Mouse (Mus musculus) embryonic facial prominence, embryonic 13.5 days (tissue): ENCODE results near the gene Fbxo31. TPM values are rescaled to one million over a fixed set of nuclear protein-coding genes. Genes with fewer than 3 reads are reported as not detected.

Experiments
- ATAC-seq: fragments of 200-750 bp; cut with Nextera tagmentation; 2 replicates; pipeline ENCODE4 v1.8.0; 2017; ENCODE audit warnings: low read depth; ENCODE audit not compliant: insufficient number of reproducible peaks, insufficient read depth, low FRiP score, low TSS enrichment
- H3K27ac ChIP-seq: fragments of 300-500 bp; sonication (generic); 2 replicates; pipeline ENCODE4 v1.5.1; 2015; ENCODE audit warnings: moderate library complexity, mild to moderate bottlenecking, inconsistent platforms
- H3K27me3 ChIP-seq: fragments of 300-500 bp; sonication (generic); 2 replicates; pipeline ENCODE4 v1.6.1; 2015; ENCODE audit warnings: mild to moderate bottlenecking, inconsistent platforms
- H3K36me3 ChIP-seq: fragments of 300-500 bp; sonication (generic); 2 replicates; pipeline ENCODE4 v1.6.1; 2015; ENCODE audit warnings: mild to moderate bottlenecking, inconsistent platforms
- H3K4me1 ChIP-seq: fragments of 300-500 bp; sonication (generic); 2 replicates; pipeline ENCODE4 v1.6.1; 2015; ENCODE audit warnings: inconsistent platforms
- H3K4me2 ChIP-seq: fragments of 300-500 bp; sonication (generic); 2 replicates; pipeline ENCODE4 v1.6.1; 2015; ENCODE audit warnings: moderate library complexity, mild to moderate bottlenecking, inconsistent platforms
- H3K4me3 ChIP-seq: fragments of 300-500 bp; sonication (generic); 2 replicates; pipeline ENCODE4 v1.5.1; 2015; ENCODE audit warnings: mild to moderate bottlenecking, inconsistent platforms
- H3K9ac ChIP-seq: fragments of 300-500 bp; sonication (generic); 2 replicates; pipeline ENCODE4 v1.6.1; 2015; ENCODE audit warnings: mild to moderate bottlenecking, inconsistent platforms
- H3K9me3 ChIP-seq: fragments of 300-500 bp; sonication (generic); 2 replicates; pipeline ENCODE4 v1.6.1; 2016; ENCODE audit warnings: inconsistent platforms
- WGBS: fragments of 180-500 bp; shearing (Covaris S2); methylation state at CpG from one replicate; pipeline ENCODE4 v1.1.7; 2015; ENCODE audit warnings: mixed read lengths; 5-methylcytosine and 5-hydroxymethylcytosine counted together
- polyA plus RNA-seq: library from polyadenylated mRNA; unstranded; fragments of >200 nt; fragmentation: Nextera tagmentation; extraction: Ambion mirVana; gene quantifications from 2 replicates; pipeline ENCODE4 v1.2.1, GENCODE M21; 2015

Fbxo31 gene
- polyA plus RNA-seq, 1 experiment from 2014 or later: 22.1 TPM

DNA sequence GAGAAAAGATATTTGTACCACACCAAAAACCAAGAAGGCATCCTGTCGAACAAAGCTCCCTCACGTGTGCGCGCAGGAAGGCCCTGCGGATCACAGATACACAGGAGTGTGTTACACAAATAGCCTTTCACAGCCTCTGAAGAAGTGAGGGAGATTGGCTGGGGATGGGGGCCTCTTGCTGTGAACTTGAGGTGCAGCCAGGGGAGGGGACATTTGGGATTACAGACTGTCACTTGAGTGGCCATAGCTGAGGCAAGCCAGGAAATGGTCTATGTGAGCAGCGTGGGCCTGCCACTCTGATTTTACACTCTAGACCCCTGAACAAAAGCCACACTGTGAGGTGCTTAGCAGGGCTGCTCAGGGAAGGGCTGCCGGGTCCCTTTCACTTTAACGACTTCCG lies 66.9 kb downstream of the Fbxo31 start:
- Histone ChIP-seq H3K27ac (no peak overlapping the region), H3K4me1 (peaks cover under 1% of the 10 kb centered on the region; the same call in 1 of the 2 replicates), H3K9ac (no peak overlapping the region), H3K9me3 (no peaks in the 10 kb centered on the region), H3K4me3 (no peak overlapping the region), H3K36me3 (no peaks in the 10 kb centered on the region), H3K4me2 (no peak overlapping the region), H3K27me3 (peaks cover 72% of the 10 kb centered on the region)
- WGBS: 46% methylated on average over 9 of the region's 9 CpGs
- no peak for ATAC-seq

Other genes with a start within 250 kb of the Fbxo31 start
- gene 1700018B08Rik, start 34.5 kb downstream of the Fbxo31 start, polyA plus RNA-seq: not detected in 2 replicates
- gene Map1lc3b, start 11.6 kb upstream of the Fbxo31 start, polyA plus RNA-seq: 206 and 242 TPM in 2 replicates
- 19.4 and 19.9 TPM in 2 replicates for gene Zcchc14, start 74.1 kb upstream of the Fbxo31 start, polyA plus RNA-seq
- 2.0 and 2.4 TPM in 2 replicates for gene Jph3, start 150.8 kb upstream of the Fbxo31 start, polyA plus RNA-seq